Mouse (Mus musculus): ENCODE measurements around the gene Rtn2. TPM values are rescaled to one million over a fixed set of nuclear protein-coding genes. Genes with fewer than 3 reads are reported as not detected.

Rtn2 gene
- polyA plus RNA-seq, 1 experiment from 2014 or later = 1.5 TPM

DNA sequence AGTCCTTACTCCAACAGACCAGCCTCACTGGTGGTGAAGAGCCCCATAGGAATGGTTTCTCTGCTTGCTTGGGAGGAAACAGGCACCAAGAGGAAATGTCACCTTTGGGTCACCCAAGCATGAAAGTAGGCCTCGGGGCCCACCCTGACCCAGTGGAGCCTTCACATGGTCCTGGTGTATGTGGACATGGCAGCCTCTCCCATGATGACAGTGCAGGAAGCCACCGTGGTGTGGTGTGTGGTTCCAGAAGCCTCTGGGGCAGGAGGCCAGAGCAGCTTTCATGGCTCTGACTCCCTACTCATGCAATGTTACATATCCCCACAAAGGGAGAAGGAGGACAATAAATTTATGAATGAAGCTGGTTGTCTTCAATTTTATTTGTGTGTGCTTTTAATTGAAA lies 34.9 kb upstream of the Rtn2 start:
- no peak for DNase-seq
- Histone ChIP-seq H3K4me2 (ENCODE audit: low read depth, low read length) (no peak overlapping the region; the same call in 1 of the 2 replicates), H3K4me3 (ENCODE audit: low read depth, low read length) (no peak overlapping the region), H3K9me3 (ENCODE audit: low read length) (no peaks in the 10 kb centered on the region), H3K4me1 (ENCODE audit: insufficient read depth) (peaks cover 8% of the 10 kb centered on the region), H3K27me3 (ENCODE audit: insufficient read depth, low read length) (no peaks in the 10 kb centered on the region), H3K36me3 (replicated peaks; ENCODE audit: insufficient read depth, low read length) (peaks cover 18% of the 10 kb centered on the region), H3K27ac (ENCODE audit: low read depth) (no peak overlapping the region), H3K9ac (replicated peaks) (no peak overlapping the region)
- TF ChIP-seq CTCF (IDR thresholded peaks at IDR 0.05; ENCODE audit: low read depth) (no peak), EP300 (IDR thresholded peaks at IDR 0.05; ENCODE audit: low read depth) (no peak)
- no peak for ATAC-seq
- 70% methylated on average over 2 of the region's 2 CpGs for WGBS (ENCODE audit: insufficient replicate concordance)

DNA sequence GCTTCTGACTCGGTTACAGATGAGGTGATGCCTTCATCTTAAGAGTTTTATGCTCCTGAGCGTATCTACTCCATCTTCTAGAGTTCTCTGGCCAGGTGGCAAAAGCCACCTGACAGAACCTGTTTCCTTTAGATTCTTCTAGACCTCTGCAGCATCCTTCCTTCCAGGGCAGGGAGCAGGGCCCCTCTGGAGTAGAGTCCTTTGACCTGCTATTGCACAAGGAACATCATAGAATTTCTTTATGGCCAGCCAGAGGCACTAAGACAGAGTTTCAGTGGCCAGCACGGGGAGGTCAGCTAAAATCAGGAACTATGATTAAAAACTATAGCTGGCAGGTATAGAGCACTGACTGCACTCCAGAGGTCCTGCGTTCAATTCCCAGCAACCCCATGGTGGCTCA lies 30.3 kb upstream of the Rtn2 start:
- Histone ChIP-seq H3K4me3 (ENCODE audit: low read depth, low read length) (no peak overlapping the region), H3K27ac (ENCODE audit: low read depth) (no peak overlapping the region), H3K9me3 (ENCODE audit: low read length) (no peaks in the 10 kb centered on the region), H3K9ac (replicated peaks) (no peak overlapping the region), H3K27me3 (ENCODE audit: insufficient read depth, low read length) (no peaks in the 10 kb centered on the region), H3K4me2 (ENCODE audit: low read depth, low read length) (no peak overlapping the region), H3K36me3 (replicated peaks; ENCODE audit: insufficient read depth, low read length) (peaks cover 20% of the 10 kb centered on the region), H3K4me1 (ENCODE audit: insufficient read depth) (peaks cover 5% of the 10 kb centered on the region; the same call in 1 of the 2 replicates)
- no peak for TF ChIP-seq CTCF (IDR thresholded peaks at IDR 0.05; ENCODE audit: low read depth)
- no peak for TF ChIP-seq EP300 (IDR thresholded peaks at IDR 0.05; ENCODE audit: low read depth)
- WGBS (ENCODE audit: insufficient replicate concordance) = 82% methylated on average over 4 of the region's 4 CpGs
- ATAC-seq (no peak), DNase-seq (no peak)

DNA sequence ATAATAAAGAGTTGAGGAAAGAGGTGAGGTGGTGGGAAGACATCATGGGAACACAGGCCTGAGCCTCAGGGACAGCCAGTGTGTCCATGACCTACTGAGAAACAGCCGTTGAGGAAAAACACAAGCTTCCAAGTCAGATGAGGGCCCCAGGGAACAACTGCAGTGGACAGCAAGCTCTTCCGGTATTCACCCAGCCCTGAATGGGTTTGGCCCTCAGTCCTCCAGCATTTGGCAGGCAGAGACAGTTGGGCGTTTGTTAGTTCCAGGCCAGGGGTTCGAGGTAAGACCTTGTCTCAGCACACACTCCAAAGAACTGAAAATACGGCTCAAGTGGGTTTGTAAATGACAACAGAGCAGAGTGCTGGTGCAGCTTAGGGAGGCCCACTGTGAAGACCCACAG lies 29.0 kb upstream of the Rtn2 start:
- 0 out of 2 replicates have a peak, but pooled peaks cover 3% of the 10 kb centered on the region for H3K4me1 ChIP-seq (ENCODE audit: insufficient read depth)
- TF ChIP-seq EP300 (IDR thresholded peaks at IDR 0.05; ENCODE audit: low read depth) = no peak
- no peak for TF ChIP-seq CTCF (IDR thresholded peaks at IDR 0.05; ENCODE audit: low read depth)
- WGBS (ENCODE audit: insufficient replicate concordance) = 61% methylated on average over 5 of the region's 5 CpGs
- H3K9me3 ChIP-seq (ENCODE audit: low read length) = no peaks in the 10 kb centered on the region
- ATAC-seq = no peak
- H3K27me3 ChIP-seq (ENCODE audit: insufficient read depth, low read length) = no peaks in the 10 kb centered on the region
- peaks cover 29% of the 10 kb centered on the region for H3K36me3 ChIP-seq (replicated peaks; ENCODE audit: insufficient read depth, low read length)
- no peak for DNase-seq
- no peak overlapping the region for H3K4me2 ChIP-seq (ENCODE audit: low read depth, low read length)
- H3K4me3 ChIP-seq (ENCODE audit: low read depth, low read length) = no peak overlapping the region
- no peak overlapping the region for H3K27ac ChIP-seq (ENCODE audit: low read depth)
- no peak overlapping the region for H3K9ac ChIP-seq (replicated peaks)

DNA sequence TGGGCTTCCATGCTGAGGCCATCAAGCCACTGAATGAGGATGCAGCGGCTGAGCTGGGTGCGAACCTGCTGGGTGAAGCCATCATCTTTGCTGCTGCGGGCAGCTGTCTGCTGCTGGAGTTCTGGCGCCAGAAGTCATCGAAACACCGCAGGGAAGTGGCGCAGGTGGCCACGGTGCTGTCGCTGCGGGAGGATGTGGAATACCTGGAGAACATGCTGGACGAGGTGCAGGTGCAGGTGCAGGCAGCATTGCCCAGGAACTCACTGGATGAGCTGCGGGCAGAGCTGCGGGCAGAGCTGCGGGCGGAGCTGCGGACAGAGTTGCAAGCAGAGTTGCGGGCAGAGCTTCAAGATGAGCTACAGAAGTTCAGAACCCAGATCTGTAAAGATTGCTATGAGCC lies 27.0 kb upstream of the Rtn2 start:
- 89% methylated on average over 17 of the region's 17 CpGs for WGBS (ENCODE audit: insufficient replicate concordance)
- ATAC-seq (no peak), DNase-seq (no peak)
- H3K27ac ChIP-seq (ENCODE audit: low read depth) = no peak overlapping the region
- no peak overlapping the region for H3K9ac ChIP-seq (replicated peaks)
- 0 out of 2 replicates have a peak, but pooled peaks cover 3% of the 10 kb centered on the region for H3K4me1 ChIP-seq (ENCODE audit: insufficient read depth)
- no peak overlapping the region for H3K4me3 ChIP-seq (ENCODE audit: low read depth, low read length)
- H3K4me2 ChIP-seq (ENCODE audit: low read depth, low read length) = no peak overlapping the region
- H3K36me3 ChIP-seq (replicated peaks; ENCODE audit: insufficient read depth, low read length) = peaks cover 47% of the 10 kb centered on the region
- H3K27me3 ChIP-seq (ENCODE audit: insufficient read depth, low read length) = no peaks in the 10 kb centered on the region
- no peaks in the 10 kb centered on the region for H3K9me3 ChIP-seq (ENCODE audit: low read length)
- no peak for TF ChIP-seq EP300 (IDR thresholded peaks at IDR 0.05; ENCODE audit: low read depth)
- TF ChIP-seq CTCF (IDR thresholded peaks at IDR 0.05; ENCODE audit: low read depth) = no peak

DNA sequence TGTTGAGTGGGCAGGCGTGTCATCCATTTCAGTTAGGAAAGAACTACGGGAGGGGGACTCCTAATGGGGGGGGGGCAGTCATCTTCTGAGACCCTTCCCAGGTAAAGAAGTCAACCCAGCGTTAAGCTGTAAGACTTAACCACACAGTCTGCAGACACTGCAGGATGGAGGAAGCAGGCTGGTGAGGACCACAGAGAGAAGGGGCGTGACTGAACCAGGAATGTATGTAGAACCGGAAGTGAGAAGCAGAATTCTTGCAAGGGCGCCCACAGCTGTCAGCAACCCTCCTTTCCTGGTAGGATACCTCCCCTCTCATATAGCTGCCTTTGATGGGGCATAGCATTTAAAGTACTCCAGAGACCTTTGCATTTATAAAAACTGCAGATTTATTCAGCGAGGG lies 25.9 kb upstream of the Rtn2 start:
- no peak overlapping the region for H3K4me2 ChIP-seq (ENCODE audit: low read depth, low read length)
- H3K27ac ChIP-seq (ENCODE audit: low read depth) = no peak overlapping the region
- H3K4me1 ChIP-seq (ENCODE audit: insufficient read depth) = 0 out of 2 replicates have a peak, but pooled peaks cover 3% of the 10 kb centered on the region
- H3K36me3 ChIP-seq (replicated peaks; ENCODE audit: insufficient read depth, low read length) = peaks cover 59% of the 10 kb centered on the region
- H3K9ac ChIP-seq (replicated peaks) = no peak overlapping the region
- 62% methylated on average over 7 of the region's 7 CpGs for WGBS (ENCODE audit: insufficient replicate concordance)
- H3K27me3 ChIP-seq (ENCODE audit: insufficient read depth, low read length) = no peaks in the 10 kb centered on the region
- DNase-seq (no peak), ATAC-seq (no peak)
- TF ChIP-seq EP300 (IDR thresholded peaks at IDR 0.05; ENCODE audit: low read depth) (no peak), CTCF (IDR thresholded peaks at IDR 0.05; ENCODE audit: low read depth) (no peak)
- no peak overlapping the region for H3K4me3 ChIP-seq (ENCODE audit: low read depth, low read length)
- no peaks in the 10 kb centered on the region for H3K9me3 ChIP-seq (ENCODE audit: low read length)

DNA sequence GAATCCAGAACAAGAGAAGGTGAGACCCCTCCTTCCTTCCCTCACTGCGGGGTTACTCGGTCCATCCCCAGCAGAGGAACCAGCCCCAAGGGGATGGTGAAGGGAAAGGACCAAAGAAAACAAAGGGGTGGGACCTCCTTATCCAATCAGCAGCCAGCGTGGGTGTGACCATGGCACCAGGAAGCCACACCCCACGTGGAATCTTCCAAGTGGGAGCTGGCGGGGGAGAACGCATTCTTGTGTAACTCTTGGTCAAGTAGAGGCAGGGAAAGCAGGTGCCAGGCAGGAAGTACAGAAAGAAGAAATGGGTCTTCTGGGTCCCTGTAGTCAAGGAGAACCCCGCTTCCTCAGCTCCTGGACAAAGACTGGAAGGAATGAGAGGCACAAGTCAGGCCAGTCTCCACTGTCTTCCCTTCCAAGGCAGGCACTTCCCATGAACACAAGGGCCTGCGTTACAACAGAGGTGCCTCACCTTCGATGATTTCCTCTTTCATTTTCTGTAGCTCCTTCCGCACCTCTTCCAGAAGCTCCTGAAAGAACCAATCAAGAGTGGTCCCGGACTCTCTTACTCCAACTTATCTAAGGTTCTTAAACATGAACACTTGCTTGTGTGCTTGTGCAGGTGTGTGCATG lies 24.9 kb upstream of the Rtn2 start:
- no peaks in the 10 kb centered on the region for H3K27me3 ChIP-seq (ENCODE audit: insufficient read depth, low read length)
- peak overlapping the region; percentile 52 for H3K27ac ChIP-seq (ENCODE audit: low read depth)
- peak overlapping the region; percentile 45 for H3K4me2 ChIP-seq (ENCODE audit: low read depth, low read length)
- H3K9ac ChIP-seq (replicated peaks) = no peak overlapping the region
- H3K9me3 ChIP-seq (ENCODE audit: low read length) = no peaks in the 10 kb centered on the region
- peaks cover 68% of the 10 kb centered on the region for H3K36me3 ChIP-seq (replicated peaks; ENCODE audit: insufficient read depth, low read length)
- TF ChIP-seq CTCF (IDR thresholded peaks at IDR 0.05; ENCODE audit: low read depth) (no peak), EP300 (IDR thresholded peaks at IDR 0.05; ENCODE audit: low read depth) (no peak; the same call in 1 of the 2 replicates)
- 0 out of 2 replicates have a peak, but pooled peaks cover 3% of the 10 kb centered on the region for H3K4me1 ChIP-seq (ENCODE audit: insufficient read depth)
- DNase-seq (peak; percentile 87), ATAC-seq (peak; percentile 95)
- H3K4me3 ChIP-seq (ENCODE audit: low read depth, low read length) = peak overlapping the region; percentile 19; the same call in 1 of the 2 replicates
- WGBS (ENCODE audit: insufficient replicate concordance) = 31% methylated on average over 11 of the region's 11 CpGs

Measured in liver, postnatal 0 days (tissue).